Mouse (Mus musculus): ENCODE results near the gene Itpa. TPM values are rescaled to one million over a fixed set of nuclear protein-coding genes. Genes with fewer than 3 reads are reported as not detected.
A peak's percentile ranks its signal among the peaks of the same experiment; 100 is the strongest.

Itpa gene
- polyA plus RNA-seq, 1 experiment from 2014 or later = 59.1 TPM

GRCm38 (mm10) chr2:130656536-130656935 lies 10.9 kb upstream of the Itpa start:
- ChIA-PET CTCF (no interaction called here), POLR2A (no interaction called here)
- no peaks in the 10 kb centered on the region for H3K27me3 ChIP-seq
- in situ Hi-C loops (cut with MboI; ENCODE audit: low pct_unique_long_range_greater_than_20kb) = no loop called here
- no peak for TF ChIP-seq CTCF (IDR thresholded peaks at IDR 0.05)
- ATAC-seq (no peak), DNase-seq (ENCODE audit: low read depth, low spot score) (no peak)

DNA sequence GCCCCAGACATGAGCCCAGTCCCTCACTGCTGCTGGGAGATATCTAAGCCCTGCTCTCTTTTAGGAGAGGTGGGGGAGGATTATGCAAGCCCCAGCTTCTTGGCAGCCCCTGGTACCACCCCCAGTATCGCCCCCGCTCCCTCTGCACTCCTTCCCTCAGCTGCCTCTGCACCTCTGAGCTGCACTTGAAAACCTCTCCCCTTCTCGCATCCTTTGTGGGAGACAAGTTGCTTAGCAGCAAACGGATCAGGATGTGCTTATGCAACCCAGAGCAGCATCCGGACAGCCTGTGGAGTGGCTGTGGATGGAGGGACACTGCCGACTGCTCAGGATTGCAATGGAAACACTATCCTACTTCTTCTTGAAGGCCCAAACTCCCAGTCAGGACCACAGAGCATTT lies 9.9 kb upstream of the Itpa start:
- H3K27me3 ChIP-seq = no peaks in the 10 kb centered on the region
- in situ Hi-C loops (cut with MboI; ENCODE audit: low pct_unique_long_range_greater_than_20kb) = no loop called here
- ChIA-PET CTCF (no interaction called here), POLR2A (no interaction called here)
- TF ChIP-seq CTCF (IDR thresholded peaks at IDR 0.05) = no peak
- ATAC-seq (no peak), DNase-seq (ENCODE audit: low read depth, low spot score) (no peak)

GRCm38 (mm10) chr2:130658530-130658929 lies 8.9 kb upstream of the Itpa start:
- POLR2A ChIA-PET = no interaction called here
- no peaks in the 10 kb centered on the region for H3K27me3 ChIP-seq
- ATAC-seq (no peak), DNase-seq (ENCODE audit: low read depth, low spot score) (no peak)
- in situ Hi-C loops (cut with MboI; ENCODE audit: low pct_unique_long_range_greater_than_20kb) = no loop called here
- CTCF ChIA-PET = no interaction called here
- no peak for TF ChIP-seq CTCF (IDR thresholded peaks at IDR 0.05)

GRCm38 (mm10) chr2:130663342-130663741 lies 4.1 kb upstream of the Itpa start:
- DNase-seq (ENCODE audit: low read depth, low spot score) = no peak

GRCm38 (mm10) chr2:130664102-130664701 lies 3.2 kb upstream of the Itpa start, which contains the start of gene Ddrgk1:
Ddrgk1 (minus strand) TSS chr2:130664659.
- ATAC-seq (peak; percentile 88), DNase-seq (ENCODE audit: low read depth, low spot score) (peak; percentile 58)
- ChIA-PET POLR2A (no interaction called here), CTCF (interaction anchor here (0.9 to 1.3 kb wide), 2 partner anchors 29 to 51 kb away, joined by 3 read pairs; no protein-coding TSS in a partner anchor)
- H3K27me3 ChIP-seq = no peaks in the 10 kb centered on the region
- TF ChIP-seq CTCF (IDR thresholded peaks at IDR 0.05) = no peak
- in situ Hi-C loops (cut with MboI; ENCODE audit: low pct_unique_long_range_greater_than_20kb) = no loop called here

More at GRCm38 (mm10) chr2:130663342-130663741, 4.1 kb upstream of the Itpa start:
- TF ChIP-seq CTCF (IDR thresholded peaks at IDR 0.05) = no peak
- no peaks in the 10 kb centered on the region for H3K27me3 ChIP-seq
- in situ Hi-C loops (cut with MboI; ENCODE audit: low pct_unique_long_range_greater_than_20kb) = no loop called here
- ATAC-seq = no peak
- CTCF ChIA-PET = no interaction called here
- POLR2A ChIA-PET = interaction anchor here (0.8 kb wide), 1 partner anchor 119 kb away, joined by 4 read pairs; no protein-coding TSS in a partner anchor

DNA sequence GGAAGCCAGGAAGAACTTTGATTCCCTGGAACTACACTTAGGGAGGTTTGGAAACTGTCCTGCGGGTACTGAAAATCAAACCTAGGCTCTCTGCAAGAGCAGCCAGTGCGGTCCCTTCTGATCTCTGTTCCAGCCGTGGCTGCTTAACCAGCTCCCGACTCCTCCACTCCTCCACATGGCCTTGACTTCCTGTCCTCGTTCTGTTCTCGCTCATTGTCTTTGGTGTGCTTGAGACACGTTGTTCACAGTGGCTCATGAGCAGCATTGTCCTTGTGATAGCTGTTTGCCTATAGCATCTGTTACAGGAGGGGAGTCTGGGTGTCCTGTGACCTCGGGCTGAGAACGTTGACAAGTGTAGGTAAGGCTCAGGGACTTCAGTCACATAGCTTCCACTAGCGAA lies 9.8 kb downstream of the Itpa start:
- in situ Hi-C loops (cut with MboI; ENCODE audit: low pct_unique_long_range_greater_than_20kb) = no loop called here
- ChIA-PET CTCF (interaction anchor here (1.3 to 1.6 kb wide), 2 partner anchors 9 to 16 kb away, joined by 3 read pairs; partner anchors contain the start of gene Itpa), POLR2A (no interaction called here)
- no peaks in the 10 kb centered on the region for H3K27me3 ChIP-seq
- no peak for ATAC-seq
- no peak for DNase-seq (ENCODE audit: low read depth, low spot score)
- no peak for TF ChIP-seq CTCF (IDR thresholded peaks at IDR 0.05)

DNA sequence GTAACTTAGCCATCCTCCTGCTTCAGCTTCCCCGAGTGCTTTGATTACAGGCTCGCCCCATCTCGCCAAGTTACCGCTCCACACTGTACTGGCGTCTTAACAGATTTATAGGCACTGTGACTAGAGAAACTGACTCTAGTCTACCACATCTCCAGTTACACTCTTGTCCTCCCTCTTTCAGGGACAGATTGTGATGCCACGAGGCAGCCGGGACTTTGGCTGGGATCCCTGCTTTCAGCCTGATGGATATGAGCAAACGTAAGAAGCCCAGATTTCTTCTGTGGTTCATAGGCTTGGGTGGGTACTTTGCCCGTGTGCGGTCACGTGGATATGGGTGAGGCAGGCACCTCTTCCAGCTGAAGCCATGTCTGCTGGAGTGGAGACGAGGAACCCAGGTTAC lies 11.7 kb downstream of the Itpa start:
- in situ Hi-C loops (cut with MboI; ENCODE audit: low pct_unique_long_range_greater_than_20kb) = no loop called here
- CTCF ChIA-PET = interaction anchor here (1.6 kb wide), 1 partner anchor 11 kb away, joined by 5 read pairs; no protein-coding TSS in a partner anchor
- DNase-seq (ENCODE audit: low read depth, low spot score) (no peak), ATAC-seq (peak; percentile 1)
- TF ChIP-seq CTCF (IDR thresholded peaks at IDR 0.05) = no peak
- POLR2A ChIA-PET = interaction anchor here (0.9 to 1.5 kb wide), 2 partner anchors 12 to 18 kb away, joined by 3 to 6 read pairs; partner anchors contain the start of genes Itpa and Slc4a11
- no peaks in the 10 kb centered on the region for H3K27me3 ChIP-seq

DNA sequence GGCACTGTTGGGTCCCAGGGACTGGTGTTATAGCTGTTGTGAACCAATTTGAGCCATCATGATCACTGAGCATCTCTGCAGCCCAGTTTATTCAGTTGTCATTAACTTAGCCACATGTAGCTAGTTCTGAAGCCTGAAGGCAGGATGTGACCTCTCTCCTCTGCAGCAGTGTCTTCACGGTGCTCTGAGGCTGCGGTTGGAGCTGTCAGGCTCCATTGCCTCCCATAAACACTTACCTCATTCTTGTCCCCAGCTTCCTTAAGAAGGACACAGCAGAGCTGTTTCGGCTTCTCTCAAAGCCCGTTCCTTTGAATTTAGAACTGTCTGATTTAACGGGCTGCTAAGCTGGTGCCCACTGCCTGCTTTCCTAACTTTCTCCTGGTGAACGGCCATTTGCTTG lies 12.5 kb downstream of the Itpa start:
- ChIA-PET POLR2A (interaction anchor here (0.9 kb wide), 1 partner anchor 18 kb away, joined by 3 read pairs; the partner anchor contains the start of gene Slc4a11), CTCF (interaction anchor here (0.7 to 1.6 kb wide), 3 partner anchors 12 to 115 kb away, joined by 3 to 5 read pairs (median 4); no protein-coding TSS in a partner anchor)
- no peaks in the 10 kb centered on the region for H3K27me3 ChIP-seq
- in situ Hi-C loops (cut with MboI; ENCODE audit: low pct_unique_long_range_greater_than_20kb) = no loop called here
- DNase-seq (ENCODE audit: low read depth, low spot score) = peak; percentile 82
- TF ChIP-seq CTCF (IDR thresholded peaks at IDR 0.05) = no peak
- ATAC-seq = peak; percentile 96

GRCm38 (mm10) chr2:130681531-130681930 lies 14.1 kb downstream of the Itpa start:
- ATAC-seq = no peak
- DNase-seq (ENCODE audit: low read depth, low spot score) = no peak
- ChIA-PET CTCF (no interaction called here), POLR2A (no interaction called here)
- H3K27me3 ChIP-seq = no peaks in the 10 kb centered on the region
- no peak for TF ChIP-seq CTCF (IDR thresholded peaks at IDR 0.05)
- in situ Hi-C loops (cut with MboI; ENCODE audit: low pct_unique_long_range_greater_than_20kb) = no loop called here

DNA sequence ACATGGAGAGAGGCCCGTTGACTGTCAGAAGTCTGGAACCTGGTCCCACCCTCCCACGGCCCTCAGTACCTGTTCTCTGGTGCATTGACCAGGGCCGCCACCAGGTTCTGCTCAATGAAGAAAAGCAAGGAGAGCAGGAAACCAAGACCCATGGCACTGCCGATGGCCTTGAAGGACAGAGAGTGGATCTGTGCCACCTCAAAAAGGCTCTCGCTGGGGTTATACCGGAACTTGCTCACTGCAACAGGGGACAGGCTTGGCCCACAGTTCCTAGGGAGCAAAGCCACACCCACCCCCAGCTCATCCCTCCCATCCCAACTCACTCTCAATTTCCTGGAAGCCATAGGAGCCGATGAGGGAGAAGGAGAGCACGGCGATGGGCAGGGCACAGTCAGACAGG lies 18.0 kb downstream of the Itpa start:
- H3K27me3 ChIP-seq = no peaks in the 10 kb centered on the region
- ATAC-seq (no peak), DNase-seq (ENCODE audit: low read depth, low spot score) (no peak)
- POLR2A ChIA-PET = no interaction called here
- CTCF ChIA-PET = no interaction called here
- in situ Hi-C loops (cut with MboI; ENCODE audit: low pct_unique_long_range_greater_than_20kb) = no loop called here
- TF ChIP-seq CTCF (IDR thresholded peaks at IDR 0.05) = no peak

DNA sequence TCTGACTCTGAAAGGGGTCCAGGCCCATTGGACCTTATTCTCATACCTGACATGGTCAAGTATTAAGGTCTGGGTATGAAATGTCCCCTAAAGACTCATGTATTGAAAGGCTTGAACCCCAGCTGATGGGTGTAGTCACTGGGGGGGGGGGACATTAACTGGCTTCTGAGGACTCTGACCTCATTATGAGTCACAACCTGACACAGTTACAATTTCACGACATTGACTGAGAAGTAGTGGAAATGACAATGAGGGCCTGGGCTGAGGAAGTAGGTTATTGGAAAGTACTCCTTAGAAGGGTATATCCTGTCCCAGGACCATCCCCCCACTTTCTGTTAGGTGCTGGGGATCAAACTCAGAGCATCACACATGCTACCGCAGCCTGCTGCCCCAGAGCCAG lies 21.6 kb downstream of the Itpa start:
- ChIA-PET POLR2A (no interaction called here), CTCF (interaction anchor here (1.3 kb wide), 1 partner anchor 24 kb away, joined by 3 read pairs; no protein-coding TSS in a partner anchor)
- in situ Hi-C loops (cut with MboI; ENCODE audit: low pct_unique_long_range_greater_than_20kb) = no loop called here
- TF ChIP-seq CTCF (IDR thresholded peaks at IDR 0.05) = no peak
- H3K27me3 ChIP-seq = no peaks in the 10 kb centered on the region
- no peak for DNase-seq (ENCODE audit: low read depth, low spot score)
- ATAC-seq = no peak

Measured in Patski (cell line).